Mouse (Mus musculus) gastrocnemius, adult 8-10 months (tissue): ENCODE measurements around the gene 4933424G06Rik. TPM values are rescaled to one million over a fixed set of nuclear protein-coding genes. Genes with fewer than 3 reads are reported as not detected.

Experiments used
- microRNA-seq: library from miRNA; unstranded; fragments of <30 nt; microRNA quantifications from one replicate; pipeline ENCODE4 v1.2.0, GENCODE M21; 2022
- total RNA-seq, 4 experiments: library from RNA; stranded (reverse); gene quantifications; 2 replicates each; pipeline ENCODE4 v1.2.4; 2022

Gene 4933424G06Rik
- total RNA-seq, 4 experiments from 2014 or later: 0.65 to 0.75 (median 0.70) TPM; not detected in 1

Small RNA genes within 50 kb of the gene (microRNA-seq; reads per million reads assigned to microRNA genes)
- not detected for gene Gm24133

Other genes starting within 250 kb of the 4933424G06Rik start
- gene Cnnm4, start 238.5 kb upstream of the 4933424G06Rik start, total RNA-seq: 1 to 10 TPM; 4.9 to 7.7 (median 5.1) TPM
- gene Cnnm3, start 198.3 kb upstream of the 4933424G06Rik start, total RNA-seq: 10 to 100 TPM in 3 of 4 experiments, 1 to 10 TPM in 1; 8.9 to 12.8 (median 11.3) TPM
- gene Ankrd23, start 173.3 kb upstream of the 4933424G06Rik start, total RNA-seq: 1,000 to 10,000 TPM; 2,275 to 3,003 (median 2,494) TPM
- gene Gm42417, start 170.7 kb upstream of the 4933424G06Rik start, total RNA-seq: 1,000 to 10,000 TPM in 3 of 4 experiments, 100 to 1,000 TPM in 1; 926 to 1,454 (median 1,403) TPM
- 1 to 10 TPM; 6.3 to 9.7 (median 9.4) TPM for gene Ankrd39, start 162.7 kb upstream of the 4933424G06Rik start, total RNA-seq
- 1 to 10 TPM; 2.7 to 5.2 (median 4.6) TPM for gene Sema4c, start 151.8 kb upstream of the 4933424G06Rik start, total RNA-seq
- under 1 TPM in 1 of 4 experiments, not detected in 3; 0.46 TPM for gene Fam178b, start 27.0 kb upstream of the 4933424G06Rik start, total RNA-seq
- gene Cox5b, start 18.7 kb upstream of the 4933424G06Rik start, total RNA-seq: 1,000 to 10,000 TPM in 1 of 4 experiments, 100 to 1,000 TPM in 3; 864 to 1,112 (median 950) TPM
- gene Actr1b, start 4.3 kb downstream of the 4933424G06Rik start, total RNA-seq: 100 to 1,000 TPM; 141 to 162 (median 147) TPM
- under 1 TPM in 2 of 4 experiments, not detected in 2; 0.27 to 0.31 TPM for gene Zap70, start 51.6 kb downstream of the 4933424G06Rik start, total RNA-seq
- 10 to 100 TPM; 22.6 to 28.6 (median 27.4) TPM for gene Tmem131, start 233.5 kb downstream of the 4933424G06Rik start, total RNA-seq